Mouse (Mus musculus) embryonic facial prominence, embryonic 11.5 days (tissue): ENCODE measurements around the gene Zfp385c. TPM values are rescaled to one million over a fixed set of nuclear protein-coding genes. Genes with fewer than 3 reads are reported as not detected.

Experiments used
- ATAC-seq: fragments of 200-750 bp; cut with Nextera tagmentation; replicated peaks from 2 replicates; pipeline ENCODE4 v1.8.0; 2017; ENCODE audit warnings: low read depth; ENCODE audit not compliant: insufficient number of reproducible peaks, low FRiP score, low TSS enrichment
- DNase-seq: peaks from one replicate; pipeline ENCODE4 v3.0.0-alpha.2; 2015; ENCODE audit warnings: low spot score
- H3K27ac ChIP-seq: fragments of 300-500 bp; sonication (generic); replicated peaks from 2 replicates; pipeline ENCODE4 v1.5.1; 2014; ENCODE audit warnings: mild to moderate bottlenecking, low read depth, low read length, control low read depth
- H3K27me3 ChIP-seq: fragments of 300-500 bp; sonication (generic); 2 replicates; pipeline ENCODE4 v1.6.1; 2014; ENCODE audit warnings: mild to moderate bottlenecking, low read length, moderate library complexity, mixed read lengths; ENCODE audit not compliant: control insufficient read depth, insufficient read depth
- H3K36me3 ChIP-seq: fragments of 300-500 bp; sonication (generic); replicated peaks from 2 replicates; pipeline ENCODE4 v1.6.1; 2014; ENCODE audit warnings: low read depth, mild to moderate bottlenecking, low read length, moderate library complexity, mixed read lengths; ENCODE audit not compliant: control insufficient read depth, insufficient read depth
- H3K4me1 ChIP-seq: fragments of 300-500 bp; sonication (generic); 2 replicates; pipeline ENCODE4 v1.6.1; 2014; ENCODE audit warnings: low read length, mixed read lengths; ENCODE audit not compliant: control insufficient read depth, insufficient read depth
- H3K4me2 ChIP-seq: fragments of 300-500 bp; sonication (generic); 2 replicates; pipeline ENCODE4 v1.6.1; 2014; ENCODE audit warnings: low read depth, mild to moderate bottlenecking, control low read depth, low read length, moderate library complexity
- H3K4me3 ChIP-seq: fragments of 300-500 bp; sonication (generic); 2 replicates; pipeline ENCODE4 v1.5.1; 2014; ENCODE audit warnings: low read depth, low read length, control low read depth
- H3K9ac ChIP-seq: fragments of 300-500 bp; sonication (generic); replicated peaks from 2 replicates; pipeline ENCODE4 v1.6.1; 2014; ENCODE audit warnings: mild to moderate bottlenecking, control low read depth, low read length
- H3K9me3 ChIP-seq: fragments of 300-500 bp; sonication (generic); replicated peaks from 2 replicates; pipeline ENCODE4 v1.6.1; 2016; ENCODE audit warnings: mild to moderate bottlenecking, low read length, inconsistent platforms, mixed read lengths; ENCODE audit not compliant: control insufficient read depth
- WGBS: fragments of 180-500 bp; shearing (Covaris S2); extraction: QIAGEN DNeasy Blood & Tissue Kit; methylation state at CpG from one replicate; pipeline ENCODE4 v1.1.7; 2014; 5-methylcytosine and 5-hydroxymethylcytosine counted together
- polyA plus RNA-seq: library from polyadenylated mRNA; unstranded; fragments of >200 nt; fragmentation: Nextera tagmentation; extraction: Ambion mirVana; gene quantifications from 2 replicates; pipeline ENCODE4 v1.2.1, GENCODE M21; 2014

Zfp385c gene
- polyA plus RNA-seq, 1 experiment from 2014 or later = 1.2 TPM

- DNase-seq = no peak
- no peaks in the 10 kb centered on the region for H3K9me3 ChIP-seq
- ATAC-seq = no peak
- peaks cover 9% of the 10 kb centered on the region for H3K4me1 ChIP-seq
- H3K4me3 ChIP-seq = no peak overlapping the region
- peaks cover 7% of the 10 kb centered on the region for H3K36me3 ChIP-seq
- 86% methylated on average over 6 of the region's 6 CpGs for WGBS
- no peaks in the 10 kb centered on the region for H3K27me3 ChIP-seq
- H3K9ac ChIP-seq = no peak overlapping the region
- no peak overlapping the region for H3K4me2 ChIP-seq
- no peak overlapping the region for H3K27ac ChIP-seq
Measured at GRCm38 (mm10) chr11:100714948-100715347, 22.7 kb upstream of the Zfp385c start.

GRCm38 (mm10) chr11:100714534-100714915 is 22.3 kb upstream of the Zfp385c start:
- peak overlapping the region; percentile 37 for H3K4me2 ChIP-seq
- no peaks in the 10 kb centered on the region for H3K27me3 ChIP-seq
- H3K4me1 ChIP-seq = peaks cover 9% of the 10 kb centered on the region
- no peak overlapping the region; the same call in 1 of the 2 replicates for H3K27ac ChIP-seq
- no peak overlapping the region for H3K4me3 ChIP-seq
- peaks cover 7% of the 10 kb centered on the region for H3K36me3 ChIP-seq
- ATAC-seq (no peak; the same call in 1 of the 2 replicates), DNase-seq (peak; percentile 85)
- WGBS = 44% methylated on average over 6 of the region's 6 CpGs
- no peaks in the 10 kb centered on the region for H3K9me3 ChIP-seq
- peak overlapping the region; percentile 59 for H3K9ac ChIP-seq

GRCm38 (mm10) chr11:100713735-100714533 is 21.7 kb upstream of the Zfp385c start, which contains the start of gene Hspb9:
Hspb9 (plus strand) TSS chr11:100713850.
- peak; percentile 74 for DNase-seq
- H3K36me3 ChIP-seq = peaks cover 7% of the 10 kb centered on the region
- H3K4me3 ChIP-seq = peak within 1 kb of the TSS; percentile 16
- 2% methylated on average over 38 of the region's 38 CpGs for WGBS
- H3K9me3 ChIP-seq = no peaks in the 10 kb centered on the region
- H3K4me1 ChIP-seq = peaks cover 9% of the 10 kb centered on the region
- H3K27me3 ChIP-seq = no peaks in the 10 kb centered on the region
- no peak within 1 kb of the TSS; the same call in 1 of the 2 replicates for H3K27ac ChIP-seq
- H3K9ac ChIP-seq = peak within 1 kb of the TSS; percentile 59
- H3K4me2 ChIP-seq = peak within 1 kb of the TSS; percentile 37
- ATAC-seq = no peak

DNA sequence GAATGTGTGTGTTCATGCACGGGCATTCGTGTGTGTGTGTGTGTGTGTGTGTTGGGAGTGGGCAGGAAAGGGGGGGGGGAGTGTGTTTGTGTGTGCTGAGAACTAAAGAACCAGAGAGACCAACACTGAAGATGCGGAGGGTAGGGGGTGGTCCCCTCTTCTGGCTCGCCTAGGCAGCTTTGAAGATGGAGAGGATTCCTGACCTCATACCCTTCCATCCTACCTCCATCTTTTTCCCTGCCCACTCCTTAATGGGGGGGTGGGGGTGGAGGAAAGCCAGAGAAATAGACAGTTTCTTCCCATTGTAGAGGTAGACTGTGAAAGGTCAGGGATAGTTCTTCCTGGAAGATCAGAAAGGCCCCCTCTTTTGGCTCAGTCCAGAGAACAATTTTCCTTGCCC is 20.9 kb upstream of the Zfp385c start:
- Histone ChIP-seq H3K9ac (no peak overlapping the region; the same call in 1 of the 2 replicates), H3K36me3 (peaks cover 7% of the 10 kb centered on the region), H3K4me3 (no peak overlapping the region; the same call in 1 of the 2 replicates), H3K27me3 (no peaks in the 10 kb centered on the region), H3K9me3 (no peaks in the 10 kb centered on the region), H3K27ac (no peak overlapping the region), H3K4me1 (peaks cover 9% of the 10 kb centered on the region), H3K4me2 (peak overlapping the region; percentile 37)
- ATAC-seq (no peak), DNase-seq (no peak)
- WGBS = 43% methylated on average over 4 of the region's 4 CpGs

DNA sequence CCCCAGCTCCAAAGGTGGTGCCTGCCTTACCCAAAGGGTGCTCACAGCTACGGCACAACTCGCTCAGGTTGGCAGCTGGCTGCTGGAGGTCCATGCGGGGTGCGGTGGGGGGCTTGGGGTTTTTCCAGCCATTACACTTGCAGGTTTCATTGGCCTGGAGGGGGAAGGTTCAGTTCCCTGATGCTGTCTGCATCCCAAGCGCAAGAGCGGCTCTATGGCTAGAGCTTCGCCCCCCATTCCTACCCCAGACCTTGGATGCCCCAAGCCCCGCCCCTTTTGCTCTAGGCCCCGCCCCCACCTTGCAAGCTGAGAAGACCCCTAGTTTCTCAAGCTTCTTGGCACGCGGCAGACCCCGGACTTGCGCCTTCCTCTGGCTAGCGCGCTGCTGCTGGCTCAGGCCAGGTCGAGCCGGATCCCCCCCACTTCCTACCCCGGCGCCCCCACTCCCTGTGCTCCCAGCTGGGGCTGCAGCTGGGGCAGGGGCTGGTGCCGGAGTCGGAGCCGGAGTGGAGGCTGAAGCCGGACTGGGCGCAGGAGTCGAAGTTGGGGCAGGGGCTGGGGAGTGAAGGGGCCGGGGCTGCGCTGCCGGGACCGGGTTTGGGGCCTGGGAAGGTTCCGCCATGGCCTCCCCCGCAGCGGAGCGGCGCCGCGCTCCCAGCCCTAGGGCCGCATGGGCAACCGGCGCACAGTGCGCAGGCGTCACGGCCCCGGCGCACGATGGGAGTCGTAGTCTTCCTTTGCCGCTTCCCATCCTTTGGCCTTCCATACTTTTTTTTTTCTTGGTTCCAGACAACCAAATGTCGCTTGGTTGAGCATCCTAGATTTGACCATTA is 19.7 kb upstream of the Zfp385c start, which contains the start of gene Kat2a:
Gene Kat2a, minus strand, starts transcription at position 683 of the 833 bp plus-strand sequence.
- ATAC-seq = peak; percentile 85
- Histone ChIP-seq H3K27me3 (no peaks in the 10 kb centered on the region), H3K36me3 (peaks cover 3% of the 10 kb centered on the region), H3K4me1 (peaks cover 9% of the 10 kb centered on the region), H3K4me3 (peak within 1 kb of the TSS; percentile 89), H3K9me3 (no peaks in the 10 kb centered on the region), H3K9ac (peak within 1 kb of the TSS; percentile 97), H3K27ac (peak within 1 kb of the TSS; percentile 88), H3K4me2 (peak within 1 kb of the TSS; percentile 81)
- 2% methylated on average over 48 of the region's 48 CpGs for WGBS
- DNase-seq = peak; percentile 93

DNA sequence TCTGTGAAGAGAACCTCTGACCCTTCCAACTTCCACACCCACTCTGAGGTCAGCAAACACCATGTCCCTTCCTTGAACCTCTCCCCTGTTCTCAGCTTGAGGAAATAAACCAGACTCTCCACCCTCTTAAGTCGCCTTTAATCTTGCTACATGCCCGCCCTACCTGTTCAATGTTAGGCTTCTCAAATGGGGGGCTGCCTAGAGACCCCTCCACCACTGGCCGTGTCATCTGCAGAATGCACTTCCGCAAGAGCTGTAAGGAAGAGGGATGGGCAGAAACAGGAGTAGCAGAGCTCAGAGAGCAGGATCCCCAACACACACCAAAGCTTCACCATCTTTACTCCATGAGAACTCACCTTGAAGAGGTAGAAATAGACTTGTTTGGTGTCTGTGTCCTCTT is 18.7 kb upstream of the Zfp385c start:
- no peaks in the 10 kb centered on the region for H3K9me3 ChIP-seq
- H3K9ac ChIP-seq = no peak overlapping the region
- no peak overlapping the region for H3K4me2 ChIP-seq
- 89% methylated on average over 4 of the region's 4 CpGs for WGBS
- no peaks in the 10 kb centered on the region; the same call in none of the 2 replicates for H3K36me3 ChIP-seq
- H3K27me3 ChIP-seq = no peaks in the 10 kb centered on the region
- DNase-seq (no peak), ATAC-seq (no peak)
- H3K27ac ChIP-seq = no peak overlapping the region
- H3K4me3 ChIP-seq = no peak overlapping the region
- peaks cover 9% of the 10 kb centered on the region for H3K4me1 ChIP-seq

DNA sequence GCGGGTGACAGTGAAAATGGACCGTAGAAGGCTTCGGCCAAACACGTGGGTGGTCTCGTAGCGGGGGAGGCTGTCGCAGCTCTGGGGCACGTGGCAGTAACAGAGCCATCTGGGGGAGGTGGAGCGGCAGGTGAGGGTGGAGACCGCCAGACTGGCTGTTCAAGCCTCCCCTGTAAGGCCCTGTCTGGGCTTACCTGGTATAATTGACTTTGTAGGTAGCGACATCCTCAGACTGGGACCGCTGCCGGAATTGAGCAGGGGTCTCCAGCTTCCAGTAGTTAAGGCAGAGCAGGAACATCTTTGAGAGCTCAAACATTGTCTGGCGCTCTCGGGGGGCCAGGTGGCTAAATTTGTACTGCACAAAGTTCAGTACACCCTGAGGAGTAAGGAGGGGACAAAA is 18.3 kb upstream of the Zfp385c start:
- DNase-seq (no peak), ATAC-seq (no peak)
- H3K27me3 ChIP-seq = no peaks in the 10 kb centered on the region
- WGBS = 90% methylated on average over 15 of the region's 15 CpGs
- H3K27ac ChIP-seq = no peak overlapping the region
- no peak overlapping the region for H3K9ac ChIP-seq
- no peaks in the 10 kb centered on the region; the same call in none of the 2 replicates for H3K36me3 ChIP-seq
- no peaks in the 10 kb centered on the region for H3K9me3 ChIP-seq
- no peak overlapping the region for H3K4me3 ChIP-seq
- peaks cover 9% of the 10 kb centered on the region for H3K4me1 ChIP-seq
- H3K4me2 ChIP-seq = no peak overlapping the region
